Mouse (Mus musculus) urinary bladder, adult 18-20 months (tissue): ENCODE results near the gene Tln2.
A peak's percentile ranks its signal among the peaks of the same experiment; 100 is the strongest.

Experiments used
- DNase-seq, 2 experiments: peaks; one replicate each; pipeline ENCODE4 v3.0.0; 2022; ENCODE audit warnings: low spot score in 2 of 2, mixed read lengths in 2 of 2

The Tln2 gene

DNA sequence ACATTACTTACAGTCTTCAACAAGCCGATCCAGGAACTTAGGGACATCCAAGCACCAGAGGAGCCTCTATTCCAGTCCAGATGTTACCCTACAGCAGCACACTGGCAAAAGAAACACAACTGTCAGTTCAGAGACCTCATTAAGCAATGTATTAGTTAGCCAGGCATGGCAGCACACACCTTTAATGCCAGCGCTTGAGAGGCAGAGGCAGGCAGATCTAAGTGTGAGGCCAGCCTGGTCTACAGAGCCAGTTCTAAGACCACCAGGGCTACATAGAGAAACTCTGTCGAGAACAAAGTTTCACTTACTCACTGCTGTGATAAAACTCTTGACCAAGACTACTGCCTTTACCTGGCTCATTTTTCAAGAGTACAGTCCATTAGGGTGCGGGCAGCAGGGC is at the start of gene Tln2:
Gene Tln2, minus strand, starts transcription at position 101 of the 400 bp plus-strand sequence.
- DNase-seq: no peak

DNA sequence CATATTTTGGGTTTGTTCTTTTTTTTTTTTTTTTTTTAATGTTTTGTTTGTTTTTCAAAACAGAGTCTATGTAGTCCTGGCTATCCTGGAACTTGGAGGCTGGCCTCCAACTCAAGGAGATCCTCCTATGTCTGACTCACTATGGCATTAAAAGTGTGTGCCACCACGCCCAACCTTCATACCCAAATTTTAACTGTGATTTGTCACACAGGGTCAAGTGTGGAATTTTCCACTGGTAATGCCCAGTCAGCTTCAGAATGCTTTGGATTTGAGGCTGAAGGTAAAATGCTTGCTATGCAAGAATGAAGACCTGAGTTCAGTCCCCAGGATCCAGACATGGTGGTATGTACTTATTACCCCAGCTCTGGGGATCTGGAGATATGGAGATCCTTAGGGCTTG is 49.7 kb upstream of the Tln2 start:
- no peak for DNase-seq

DNA sequence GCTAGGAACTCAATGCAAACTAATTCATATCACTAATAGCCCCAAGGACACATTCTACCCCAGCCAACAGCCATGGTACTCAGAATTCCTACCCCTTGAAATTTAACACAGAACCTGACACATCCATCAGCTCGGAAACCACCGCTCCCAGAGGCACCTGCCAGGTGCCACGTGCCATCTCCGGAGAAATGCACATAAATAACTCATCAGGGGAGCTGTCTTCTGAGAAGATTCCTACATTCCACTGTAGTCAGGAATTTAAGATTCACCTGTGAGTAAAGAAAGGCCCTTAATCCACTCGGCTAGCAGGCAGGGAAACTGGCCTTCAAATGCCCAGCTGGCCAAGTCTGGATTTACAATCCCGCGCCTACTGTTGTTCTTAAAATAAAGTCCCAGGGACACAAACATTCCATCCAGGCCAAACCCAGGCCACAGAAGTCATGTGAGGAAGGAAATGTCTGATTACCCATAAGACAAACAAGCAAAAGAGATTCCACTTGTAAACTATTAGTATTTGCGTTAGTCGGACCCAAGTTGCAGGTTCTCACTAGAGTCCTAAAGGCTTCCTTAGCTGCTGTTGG is 48.4 kb upstream of the Tln2 start:
- DNase-seq: no peak

DNA sequence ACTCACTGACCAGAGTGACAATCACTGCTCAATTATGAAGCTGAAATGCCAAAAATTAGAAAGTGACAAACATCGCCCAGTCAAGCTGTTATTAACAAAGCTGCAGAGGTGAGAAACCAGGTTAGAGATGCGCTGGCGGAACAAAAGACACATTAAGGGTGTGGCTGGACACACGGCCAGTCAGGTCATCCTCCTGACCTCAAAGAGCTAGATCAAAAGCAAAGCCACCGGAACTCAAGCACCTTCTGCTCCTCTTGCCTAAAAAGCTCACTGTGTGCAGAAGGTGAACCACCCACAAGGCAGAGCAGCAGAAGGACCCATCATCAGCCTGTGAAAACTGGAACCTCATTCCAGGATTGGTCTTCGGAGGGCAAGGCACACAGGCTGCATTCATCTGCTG is 47.8 kb upstream of the Tln2 start:
- no peak for DNase-seq

DNA sequence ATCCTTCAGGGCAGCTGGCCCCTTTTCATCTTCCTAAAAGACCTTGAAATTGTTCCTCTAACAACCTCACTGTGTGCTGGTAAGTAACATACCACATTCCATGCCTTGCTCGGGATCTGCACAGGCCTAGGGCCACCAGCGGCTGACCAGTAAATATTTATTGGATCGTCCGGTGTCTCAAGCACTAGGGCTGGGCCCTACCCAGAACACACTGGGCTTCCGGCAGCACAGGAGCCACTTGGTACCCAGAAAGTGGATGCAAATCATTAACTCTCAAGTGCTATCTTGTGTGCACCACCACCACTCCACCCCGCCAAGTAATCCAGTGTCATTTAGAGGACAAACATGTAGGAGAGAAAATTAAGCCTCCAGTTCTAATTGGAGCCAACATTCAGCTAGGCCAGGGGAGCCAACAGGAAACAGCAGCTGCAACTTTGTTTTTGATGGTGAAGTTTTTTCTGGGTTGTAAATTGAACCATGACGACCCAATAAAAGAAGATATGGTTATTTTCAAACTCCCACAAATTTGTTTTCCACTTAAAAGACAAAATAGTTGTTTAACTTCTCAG is 46.4 kb upstream of the Tln2 start:
- no peak for DNase-seq

- no peak for DNase-seq
These were observed 45.4 kb upstream of the Tln2 start for GRCm38 (mm10) chr9:67604940-67605339.

DNA sequence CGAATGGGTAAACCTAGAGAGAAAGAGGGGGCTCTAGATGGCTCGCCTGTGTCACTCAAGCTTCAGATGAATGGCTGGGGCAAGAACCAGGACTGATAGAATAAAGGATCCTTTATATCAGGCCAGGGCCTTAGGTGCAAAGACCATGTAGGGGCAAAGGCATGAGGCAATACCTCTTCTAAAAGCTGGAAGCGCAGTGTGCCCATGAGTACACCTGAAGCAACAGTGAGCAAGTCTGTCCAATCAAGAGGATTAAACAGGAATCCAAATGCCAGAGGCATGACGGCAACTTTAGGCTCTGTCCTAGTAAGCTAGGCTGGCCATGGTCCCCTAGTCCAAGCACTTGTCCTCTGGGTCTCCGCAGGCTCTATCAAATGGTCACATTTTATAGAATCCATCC is 42.8 kb upstream of the Tln2 start:
- no peak for DNase-seq

- DNase-seq: no peak
These were observed 35.7 kb upstream of the Tln2 start for GRCm38 (mm10) chr9:67595221-67595620.

- DNase-seq: no peak
These were observed 34.1 kb upstream of the Tln2 start for GRCm38 (mm10) chr9:67593469-67594141.

DNA sequence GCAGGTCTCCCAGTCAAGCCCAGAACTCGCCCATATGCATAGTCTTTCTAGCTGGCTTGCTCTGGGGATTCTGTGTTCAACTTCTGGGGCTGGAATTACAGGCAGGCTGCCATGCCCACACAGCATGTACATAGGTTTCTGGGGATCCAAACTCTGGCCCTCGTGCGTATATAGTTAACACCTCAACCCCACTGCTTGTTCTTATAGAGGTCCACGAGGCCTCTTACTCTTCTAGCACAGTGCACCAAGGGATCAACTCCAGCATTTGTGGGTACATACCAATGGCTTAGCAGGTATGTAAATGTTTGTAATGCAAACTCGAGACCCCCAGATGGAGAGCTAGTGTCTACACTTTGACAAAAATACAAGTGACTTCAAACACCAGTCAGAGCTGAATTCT is 33.2 kb upstream of the Tln2 start:
- DNase-seq: no peak

DNA sequence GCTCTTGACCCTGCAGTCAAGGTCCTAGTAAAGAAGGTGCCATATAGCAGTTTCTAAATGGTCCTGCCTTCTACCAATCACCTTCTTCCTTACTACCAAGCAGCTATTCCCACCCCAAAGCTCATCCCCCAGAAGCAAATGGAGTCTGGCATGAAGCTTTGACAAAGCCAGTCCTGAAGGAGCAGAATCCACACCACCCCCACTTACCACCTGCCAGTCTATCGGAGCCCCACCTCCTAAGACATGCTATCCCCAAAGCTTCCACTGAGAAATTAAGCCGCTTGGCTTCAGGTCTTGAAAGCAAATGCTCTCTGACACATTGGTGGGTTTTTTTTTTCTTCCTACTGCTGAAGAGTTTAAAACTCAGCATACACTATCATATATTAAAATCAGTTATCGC is 27.6 kb upstream of the Tln2 start:
- no peak for DNase-seq

- no peak for DNase-seq
These were observed 27.0 kb upstream of the Tln2 start for GRCm38 (mm10) chr9:67586489-67586888.

DNA sequence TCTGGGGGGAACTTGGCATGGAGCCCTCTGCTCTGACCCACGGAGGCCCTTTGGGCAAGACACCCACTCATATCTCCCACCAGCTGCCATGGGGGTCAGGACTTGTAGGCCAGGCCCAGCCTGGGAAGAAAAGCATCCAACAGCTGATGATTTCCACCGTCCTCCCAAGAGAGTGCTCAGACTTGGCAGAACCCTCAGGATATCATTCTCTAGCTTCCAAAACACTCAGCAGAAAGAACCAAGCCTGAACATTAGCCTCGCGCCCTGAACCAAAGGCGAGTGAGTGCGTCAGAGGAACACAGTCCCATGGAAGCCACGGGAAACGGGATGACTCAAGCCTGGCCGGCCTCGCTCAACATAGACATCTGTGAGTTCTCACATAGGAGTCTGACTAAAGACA is 25.4 kb upstream of the Tln2 start:
- peak in 1 of 2 experiments; percentile 27 for DNase-seq

GRCm38 (mm10) chr9:67581581-67582280 is 22.2 kb upstream of the Tln2 start:
- no peak for DNase-seq

- no peak for DNase-seq
These were observed 20.0 kb upstream of the Tln2 start for GRCm38 (mm10) chr9:67579541-67579940.

- no peak for DNase-seq
These were observed 15.3 kb upstream of the Tln2 start for GRCm38 (mm10) chr9:67574721-67575248.

GRCm38 (mm10) chr9:67573683-67573979 is 14.1 kb upstream of the Tln2 start:
- no peak for DNase-seq

GRCm38 (mm10) chr9:67572790-67573682 is 13.5 kb upstream of the Tln2 start:
- no peak for DNase-seq

DNA sequence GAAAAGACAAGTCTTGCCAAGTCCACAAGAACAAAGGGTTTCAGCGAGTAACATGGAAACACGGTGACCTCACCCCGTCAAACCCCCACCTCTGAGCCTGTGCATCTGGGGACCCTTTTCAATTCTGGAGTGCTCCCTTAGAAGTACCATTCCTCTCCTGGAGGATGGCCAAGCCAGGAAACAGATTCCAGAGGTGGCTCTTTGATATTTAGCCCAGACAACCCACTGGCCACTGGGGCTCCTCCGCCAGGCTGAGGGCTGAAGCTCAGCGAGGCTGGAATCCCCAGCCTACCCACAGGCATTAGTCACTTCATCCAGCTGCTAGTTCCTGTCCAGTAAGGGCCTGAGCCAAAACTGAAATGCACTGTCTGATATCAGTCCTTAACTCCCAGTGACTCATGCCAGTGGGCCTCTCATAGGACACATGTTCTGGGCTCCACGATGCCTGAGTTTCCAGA is 6.3 kb upstream of the Tln2 start:
- peak in 1 of 2 experiments; percentile 28 for DNase-seq

- no peak for DNase-seq
These were observed 9.5 kb downstream of the Tln2 start for GRCm38 (mm10) chr9:67549811-67550501.

DNA sequence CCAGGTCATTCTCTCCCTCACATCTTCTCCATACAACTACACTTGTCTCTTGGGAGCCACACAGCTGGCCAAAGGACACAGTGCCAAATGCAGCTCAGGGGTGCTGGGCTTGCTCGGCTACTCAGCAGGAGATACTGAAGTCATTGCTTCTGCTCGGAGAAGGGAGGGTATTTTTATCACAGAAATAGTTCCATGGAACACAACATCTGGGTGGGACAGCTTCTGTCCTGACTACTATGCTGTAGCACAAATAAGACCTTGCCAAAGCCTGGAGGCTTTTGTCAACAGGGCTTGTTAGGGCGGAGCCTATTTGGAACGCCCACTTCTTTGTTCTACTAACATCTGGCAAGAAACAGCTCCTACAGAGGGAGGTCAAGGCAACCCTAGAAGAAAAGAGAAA is 10.2 kb downstream of the Tln2 start:
- DNase-seq: peak in 1 of 2 experiments; percentile 10
